Mouse (Mus musculus) yolk sac, embryonic 10.5 days (tissue): Measurements from ENCODE around the gene Gm19965.

Experiments
- DNase-seq: peaks from one replicate; pipeline ENCODE4 v3.0.0-alpha.2; 2017; ENCODE audit warnings: low spot score

The Gm19965 gene

GRCm38 (mm10) chr1:116802683-116803082, at the start of gene Gm19965:
TSS of gene Gm19965 (plus strand) at chr1:116802983.
- DNase-seq = no peak

GRCm38 (mm10) chr1:116782471-116782989, 20.3 kb upstream of the Gm19965 start:
- DNase-seq = no peak
